Comparison of ENCODE assay signal across 8 mouse cellular contexts in the genomic region with DNA sequence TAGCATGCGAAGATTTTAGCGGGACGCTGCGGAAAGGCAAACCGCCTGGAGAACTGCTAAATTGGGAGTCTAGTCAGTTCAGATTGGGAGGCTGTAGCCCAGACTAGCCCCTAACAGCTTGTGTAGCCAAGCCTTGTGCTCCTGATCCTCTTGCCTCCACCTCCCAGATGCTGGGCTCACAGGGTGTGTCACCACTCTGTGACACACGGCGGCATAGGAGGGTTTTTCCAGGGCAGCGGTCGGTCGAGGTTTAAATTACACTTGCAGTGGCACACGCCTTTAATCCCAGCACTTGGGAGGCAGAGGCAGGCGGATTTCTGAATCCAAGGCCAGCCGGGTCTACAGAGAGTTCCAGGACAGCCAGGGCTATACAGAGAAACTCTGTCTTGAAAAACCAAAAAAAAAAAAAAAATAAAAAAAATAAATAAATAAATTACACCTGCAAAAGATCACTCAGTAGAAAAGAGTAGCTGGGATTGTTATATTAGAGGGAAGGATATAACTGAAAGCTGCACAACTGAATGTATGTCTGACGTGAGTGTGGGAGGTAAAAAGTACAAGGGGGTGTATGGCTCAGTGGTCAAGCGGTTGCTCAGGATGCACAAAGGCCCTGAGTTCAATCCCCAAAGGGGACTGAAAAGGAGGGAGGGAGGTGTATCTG. TPM values are rescaled to one million over a fixed set of nuclear protein-coding genes. Genes with fewer than 3 reads are reported as not detected.
A peak's percentile ranks its signal among the peaks of the same experiment; 100 is the strongest.
DNase-seq lines count a peak whose midpoint lies in the region; ATAC-seq and TF ChIP-seq lines count a peak whose summit lies in the region.

No protein-coding gene starts in this region.

- H3K9ac ChIP-seq in heart, postnatal 0 days (replicated peaks; ENCODE audit: low read depth, low read length) = no peak overlapping the region
- no peak overlapping the region for H3K9ac ChIP-seq in hindbrain, postnatal 0 days (replicated peaks; ENCODE audit: low read length)
- H3K9ac ChIP-seq in midbrain, embryonic 16.5 days (ENCODE audit: low read depth, low read length) = no peak overlapping the region

- peak overlapping the region; percentile 64; the same call in 1 of the 2 replicates for H3K4me3 ChIP-seq in heart, postnatal 0 days (ENCODE audit: low read depth, low read length)
- peak overlapping the region; percentile 80 for H3K4me3 ChIP-seq in hindbrain, postnatal 0 days (ENCODE audit: low read length)
- peak overlapping the region; percentile 92 for H3K4me3 ChIP-seq in midbrain, embryonic 16.5 days (ENCODE audit: low read depth, low read length)

- TF ChIP-seq CTCF in heart, postnatal 0 days (IDR thresholded peaks at IDR 0.05; ENCODE audit: low read depth) = no peak
- TF ChIP-seq CTCF in hindbrain, postnatal 0 days (IDR thresholded peaks at IDR 0.05; ENCODE audit: low read depth) = no peak

- H3K36me3 ChIP-seq in heart, postnatal 0 days (replicated peaks; ENCODE audit: control insufficient read depth, insufficient read depth, low read length) = no peaks in the 10 kb centered on the region
- no peaks in the 10 kb centered on the region for H3K36me3 ChIP-seq in hindbrain, postnatal 0 days (ENCODE audit: insufficient read depth, low read length)
- no peaks in the 10 kb centered on the region for H3K36me3 ChIP-seq in midbrain, embryonic 16.5 days (ENCODE audit: control insufficient read depth, insufficient read depth, low read length)

- no peak for ATAC-seq in heart, postnatal 0 days (ENCODE audit: insufficient read depth, low read depth)
- ATAC-seq in hindbrain, postnatal 0 days = no peak
- no peak for ATAC-seq in midbrain, embryonic 16.5 days
- no peak for ATAC-seq in monocyte, adult 5-6 weeks (replicated peaks; ENCODE audit: insufficient number of reproducible peaks, low FRiP score, low TSS enrichment, poor library complexity, severe bottlenecking)

- H3K4me2 ChIP-seq in heart, postnatal 0 days (ENCODE audit: low read depth, low read length) = peak overlapping the region; percentile 95
- peak overlapping the region; percentile 98 for H3K4me2 ChIP-seq in hindbrain, postnatal 0 days (ENCODE audit: low read depth, low read length)
- peak overlapping the region; percentile 74 for H3K4me2 ChIP-seq in midbrain, embryonic 16.5 days (ENCODE audit: low read length)

- H3K27me3 ChIP-seq in heart, postnatal 0 days (ENCODE audit: control insufficient read depth, insufficient read depth, low read length) = no peaks in the 10 kb centered on the region
- no peaks in the 10 kb centered on the region for H3K27me3 ChIP-seq in hindbrain, postnatal 0 days (ENCODE audit: insufficient read depth, low read length)
- H3K27me3 ChIP-seq in midbrain, embryonic 16.5 days (ENCODE audit: control insufficient read depth, insufficient read depth, low read depth, low read length) = no peaks in the 10 kb centered on the region

- DNase-seq in heart, postnatal 0 days (ENCODE audit: low spot score) = no peak
- no peak for DNase-seq in heart, postnatal 14 days
- DNase-seq in ZHBTc4 (ENCODE audit: low read depth, low spot score) = peak; percentile 63
- no peak for DNase-seq in hindbrain, postnatal 0 days (ENCODE audit: low spot score)
- no peak for DNase-seq in gastrocnemius, postnatal 10 days
- no peak for DNase-seq in T-cell, adult 2 months (ENCODE audit: low spot score)

- intact Hi-C loops in heart, postnatal 14 days (cut with DNase I) = loop anchor here (10.0 kb wide), 1 partner anchor 275 kb away; no protein-coding TSS in a partner anchor

- no peak overlapping the region for H3K27ac ChIP-seq in heart, postnatal 0 days (ENCODE audit: low read depth)
- no peak overlapping the region for H3K27ac ChIP-seq in hindbrain, postnatal 0 days
- no peak overlapping the region for H3K27ac ChIP-seq in midbrain, embryonic 16.5 days (ENCODE audit: low read length)

- peaks cover 18% of the 10 kb centered on the region for H3K4me1 ChIP-seq in heart, postnatal 0 days (ENCODE audit: control insufficient read depth, insufficient read depth)
- no peaks in the 10 kb centered on the region; the same call in 1 of the 2 replicates for H3K4me1 ChIP-seq in hindbrain, postnatal 0 days (ENCODE audit: insufficient read depth, low read length)
- peaks cover 7% of the 10 kb centered on the region for H3K4me1 ChIP-seq in midbrain, embryonic 16.5 days (ENCODE audit: control insufficient read depth, insufficient read depth, low read length)

- TF ChIP-seq EP300 in heart, postnatal 0 days (IDR thresholded peaks at IDR 0.05; ENCODE audit: low read depth) = no peak

- WGBS in heart, postnatal 0 days = 80% methylated on average over 15 of the region's 15 CpGs
- WGBS in hindbrain, postnatal 0 days = 81% methylated on average over 15 of the region's 15 CpGs
- 81% methylated on average over 15 of the region's 15 CpGs for WGBS in midbrain, embryonic 16.5 days

- H3K9me3 ChIP-seq in heart, postnatal 0 days (replicated peaks; ENCODE audit: control insufficient read depth, low read length) = no peaks in the 10 kb centered on the region
- H3K9me3 ChIP-seq in hindbrain, postnatal 0 days (ENCODE audit: low read length) = no peaks in the 10 kb centered on the region
- H3K9me3 ChIP-seq in midbrain, embryonic 16.5 days (replicated peaks; ENCODE audit: control insufficient read depth, low read length, poor library complexity, severe bottlenecking) = no peaks in the 10 kb centered on the region

RNA-seq across cellular contexts. Expression of gene Ung, which starts 0.5 kb away (rescaled TPM):
- total RNA-seq in heart, postnatal 0 days (2014; rRNA removed; ENCODE audit: low replicate concordance) = 15.0 and 31.4 TPM in 2 replicates
- polyA plus RNA-seq in heart, postnatal 0 days (2015; fragmentation: Nextera tagmentation; extraction: Ambion mirVana) = 25.0 and 26.5 TPM in 2 replicates
- total RNA-seq in heart, postnatal 14 days (2021) = 10 to 100 TPM; 24.1 to 26.9 TPM
- 13.8 and 15.5 TPM in 2 replicates for total RNA-seq in hindbrain, postnatal 0 days (2014; rRNA removed)
- 13.8 and 14.0 TPM in 2 replicates for polyA plus RNA-seq in hindbrain, postnatal 0 days (2015; fragmentation: Nextera tagmentation; extraction: Ambion mirVana)
- 8.2 and 9.1 TPM in 2 replicates for polyA plus RNA-seq in midbrain, embryonic 16.5 days (2015; fragmentation: Nextera tagmentation; extraction: Ambion mirVana)
- total RNA-seq in gastrocnemius, postnatal 10 days (2021) = 1 to 10 TPM; 5.8 to 6.8 TPM
- total RNA-seq in monocyte, adult 5-6 weeks (2017) = 1.9 to 4.0 TPM (median 2.7 TPM) in 3 replicates

RNA-seq across cellular contexts. Expression of gene Alkbh2, which starts 1.7 kb away (rescaled TPM):
- total RNA-seq in heart, postnatal 0 days (2014; rRNA removed; ENCODE audit: low replicate concordance) = 0.27 and 2.4 TPM in 2 replicates
- polyA plus RNA-seq in heart, postnatal 0 days (2015; fragmentation: Nextera tagmentation; extraction: Ambion mirVana) = 4.0 and 4.1 TPM in 2 replicates
- total RNA-seq in heart, postnatal 14 days (2021) = 1 to 10 TPM; 2.0 to 2.3 TPM
- total RNA-seq in hindbrain, postnatal 0 days (2014; rRNA removed) = 3.1 and 9.5 TPM in 2 replicates
- 7.6 and 8.0 TPM in 2 replicates for polyA plus RNA-seq in hindbrain, postnatal 0 days (2015; fragmentation: Nextera tagmentation; extraction: Ambion mirVana)
- 5.1 and 5.8 TPM in 2 replicates for polyA plus RNA-seq in midbrain, embryonic 16.5 days (2015; fragmentation: Nextera tagmentation; extraction: Ambion mirVana)
- 1 to 10 TPM; 1.6 to 2.4 TPM for total RNA-seq in gastrocnemius, postnatal 10 days (2021)
- 1.6 to 12.8 TPM (median 8.9 TPM) in 3 replicates for total RNA-seq in monocyte, adult 5-6 weeks (2017)

RNA-seq across cellular contexts. Expression of gene Acacb, which starts 16.7 kb away (rescaled TPM):
- 50.7 and 70.1 TPM in 2 replicates for total RNA-seq in heart, postnatal 0 days (2014; rRNA removed; ENCODE audit: low replicate concordance)
- 15.3 and 17.5 TPM in 2 replicates for polyA plus RNA-seq in heart, postnatal 0 days (2015; fragmentation: Nextera tagmentation; extraction: Ambion mirVana)
- 100 to 1,000 TPM; 184 to 195 TPM for total RNA-seq in heart, postnatal 14 days (2021)
- total RNA-seq in hindbrain, postnatal 0 days (2014; rRNA removed) = 3.4 and 7.0 TPM in 2 replicates
- 5.1 and 6.1 TPM in 2 replicates for polyA plus RNA-seq in hindbrain, postnatal 0 days (2015; fragmentation: Nextera tagmentation; extraction: Ambion mirVana)
- polyA plus RNA-seq in midbrain, embryonic 16.5 days (2015; fragmentation: Nextera tagmentation; extraction: Ambion mirVana) = 5.1 and 5.2 TPM in 2 replicates
- 10 to 100 TPM; 66.3 to 71.7 TPM for total RNA-seq in gastrocnemius, postnatal 10 days (2021)
- 0.10 to 0.21 TPM (median 0.19 TPM) in 3 replicates for total RNA-seq in monocyte, adult 5-6 weeks (2017)

RNA-seq across cellular contexts. Expression of gene Svop, which starts 38.3 kb away (rescaled TPM):
- total RNA-seq in heart, postnatal 0 days (2014; rRNA removed; ENCODE audit: low replicate concordance) = 0.19 TPM in 1 of 2 replicates, not detected in the other
- 0.07 TPM in 1 of 2 replicates, not detected in the other for polyA plus RNA-seq in heart, postnatal 0 days (2015; fragmentation: Nextera tagmentation; extraction: Ambion mirVana)
- under 1 TPM in 1 of 2 experiments, not detected in 1; 0.19 TPM for total RNA-seq in heart, postnatal 14 days (2021)
- 159 and 173 TPM in 2 replicates for total RNA-seq in hindbrain, postnatal 0 days (2014; rRNA removed)
- polyA plus RNA-seq in hindbrain, postnatal 0 days (2015; fragmentation: Nextera tagmentation; extraction: Ambion mirVana) = 73.8 and 81.3 TPM in 2 replicates
- 111 and 113 TPM in 2 replicates for polyA plus RNA-seq in midbrain, embryonic 16.5 days (2015; fragmentation: Nextera tagmentation; extraction: Ambion mirVana)
- total RNA-seq in gastrocnemius, postnatal 10 days (2021) = under 1 TPM; 0.21 to 0.27 TPM
- not detected in 3 replicates for total RNA-seq in monocyte, adult 5-6 weeks (2017)
